ENCODE assay signal across 10 mouse cellular contexts in the genomic region with DNA sequence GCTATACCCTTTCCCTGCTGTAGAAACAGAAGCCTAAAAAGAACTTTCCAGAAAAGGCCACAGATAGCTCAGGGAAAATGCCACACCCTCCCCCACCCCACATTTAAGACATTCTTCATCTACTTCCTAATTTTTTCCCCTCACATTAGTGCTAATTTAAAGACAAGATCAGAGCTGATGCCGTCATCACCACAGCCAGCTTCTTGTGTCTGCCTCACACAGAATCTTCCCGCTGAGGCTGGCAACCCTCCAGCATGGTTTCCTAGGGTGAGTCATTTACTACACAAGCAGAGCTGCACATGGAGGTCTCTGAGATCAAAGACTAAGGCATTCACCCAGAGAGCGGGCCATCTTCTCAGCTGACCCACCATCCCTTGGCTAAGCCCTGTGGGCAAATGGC. TPM values are rescaled to one million over a fixed set of nuclear protein-coding genes. Genes with fewer than 3 reads are reported as not detected.
DNase-seq lines count a peak whose midpoint lies in the region; ATAC-seq lines count a peak whose summit lies in the region.
"Had no signal": no experiment of that assay in that cellular context is flagged by ENCODE, and none has a peak within 500 bp of the region (broad histone marks: within the 10 kb centered on the region; RNA-seq: fewer than 3 reads in every experiment).

No protein-coding gene starts in this region.

- H3K36me3 ChIP-seq in midbrain, embryonic 10.5 days, result no peaks in the 10 kb centered on the region
- no peaks in the 10 kb centered on the region for H3K36me3 ChIP-seq in midbrain, embryonic 15.5 days (replicated peaks)
- no peaks in the 10 kb centered on the region for H3K36me3 ChIP-seq in neural tube, embryonic 15.5 days
- H3K36me3 ChIP-seq: heart, embryonic 15.5 days; lung, embryonic 15.5 days had no signal

- H3K4me1 ChIP-seq in midbrain, embryonic 10.5 days, result peaks cover 15% of the 10 kb centered on the region
- peaks cover 11% of the 10 kb centered on the region for H3K4me1 ChIP-seq in midbrain, embryonic 15.5 days
- peaks cover 12% of the 10 kb centered on the region; the same call in 1 of the 2 replicates for H3K4me1 ChIP-seq in neural tube, embryonic 15.5 days

- H3K4me2 ChIP-seq in midbrain, embryonic 15.5 days, result no peak overlapping the region
- H3K4me2 ChIP-seq in neural tube, embryonic 15.5 days, result no peak overlapping the region
- H3K4me2 ChIP-seq: heart, embryonic 15.5 days; lung, embryonic 15.5 days had no signal

- no peak overlapping the region for H3K9ac ChIP-seq in midbrain, embryonic 15.5 days
- no peak overlapping the region for H3K9ac ChIP-seq in neural tube, embryonic 15.5 days (replicated peaks)
- H3K9ac ChIP-seq: heart, embryonic 15.5 days; lung, embryonic 15.5 days had no signal

- 0 out of 2 replicates have a peak overlapping the region, but pooled peaks have one; percentile 81 for H3K27ac ChIP-seq in midbrain, embryonic 10.5 days (replicated peaks)
- H3K27ac ChIP-seq in midbrain, embryonic 15.5 days, result no peak overlapping the region
- no peak overlapping the region for H3K27ac ChIP-seq in neural tube, embryonic 15.5 days (replicated peaks)
- H3K27ac ChIP-seq: heart, embryonic 15.5 days; lung, embryonic 15.5 days had no signal

- WGBS in midbrain, embryonic 10.5 days, result 73% methylated on average over 3 of the region's 3 CpGs
- 42% methylated on average over 3 of the region's 3 CpGs for WGBS in midbrain, embryonic 15.5 days
- 41% methylated on average over 3 of the region's 3 CpGs for WGBS in neural tube, embryonic 15.5 days

- no peak for ATAC-seq in midbrain, embryonic 15.5 days (replicated peaks)
- no peak for ATAC-seq in neural tube, embryonic 15.5 days (ENCODE audit: low FRiP score)

- DNase-seq in cerebellum, postnatal 10 days, result peak; percentile 65 to 71
- no peak for DNase-seq in cerebellum, adult 9-10 months
- no peak for DNase-seq in midbrain, embryonic 10.5 days (ENCODE audit: low spot score)
- peak; percentile 62 for DNase-seq in gastrocnemius, postnatal 10 days
- DNase-seq in ovary, postnatal 14 days (ENCODE audit: low spot score), result peak; percentile 28
- DNase-seq in embryo, embryonic 10 days (ENCODE audit: low spot score), result no peak

- no peak overlapping the region for H3K4me3 ChIP-seq in midbrain, embryonic 10.5 days
- no peak overlapping the region for H3K4me3 ChIP-seq in midbrain, embryonic 15.5 days
- H3K4me3 ChIP-seq in neural tube, embryonic 15.5 days (replicated peaks), result no peak overlapping the region
- H3K4me3 ChIP-seq: heart, embryonic 15.5 days; lung, embryonic 15.5 days had no signal

- H3K27me3 ChIP-seq in midbrain, embryonic 10.5 days (ENCODE audit: low read depth, poor library complexity, severe bottlenecking), result no peaks in the 10 kb centered on the region
- no peaks in the 10 kb centered on the region for H3K27me3 ChIP-seq in midbrain, embryonic 15.5 days (replicated peaks)
- H3K27me3 ChIP-seq in neural tube, embryonic 15.5 days (replicated peaks), result no peaks in the 10 kb centered on the region
- H3K27me3 ChIP-seq: heart, embryonic 15.5 days; lung, embryonic 15.5 days had no signal

- H3K9me3 ChIP-seq in midbrain, embryonic 10.5 days (replicated peaks), result peaks cover 4% of the 10 kb centered on the region; the same call in 1 of the 2 replicates
- no peaks in the 10 kb centered on the region for H3K9me3 ChIP-seq in midbrain, embryonic 15.5 days
- no peaks in the 10 kb centered on the region for H3K9me3 ChIP-seq in neural tube, embryonic 15.5 days (replicated peaks)
- H3K9me3 ChIP-seq: heart, embryonic 15.5 days; lung, embryonic 15.5 days had no signal

RNA-seq across cellular contexts. Expression of gene C1qtnf2, which starts 21.5 kb away (rescaled TPM):
- 1.4 and 2.2 TPM in 2 replicates for polyA plus RNA-seq in midbrain, embryonic 10.5 days (2016; fragmentation: Nextera tagmentation; extraction: Ambion mirVana)
- polyA plus RNA-seq in midbrain, embryonic 15.5 days (2015; fragmentation: Nextera tagmentation; extraction: Ambion mirVana), result 9.7 and 10.0 TPM in 2 replicates
- total RNA-seq in gastrocnemius, postnatal 10 days (2021), result 10 to 100 TPM; 27.9 to 31.1 TPM
- polyA plus RNA-seq in neural tube, embryonic 15.5 days (2015; fragmentation: Nextera tagmentation; extraction: Ambion mirVana), result 11.5 and 12.6 TPM in 2 replicates

RNA-seq across cellular contexts. Expression of gene Ccnjl, which starts 33.1 kb away (rescaled TPM):
- 40.3 and 41.3 TPM in 2 replicates for polyA plus RNA-seq in midbrain, embryonic 10.5 days (2016; fragmentation: Nextera tagmentation; extraction: Ambion mirVana)
- 13.7 and 15.3 TPM in 2 replicates for polyA plus RNA-seq in midbrain, embryonic 15.5 days (2015; fragmentation: Nextera tagmentation; extraction: Ambion mirVana)
- 1 to 10 TPM; 1.0 to 1.3 TPM for total RNA-seq in gastrocnemius, postnatal 10 days (2021)
- 11.0 and 14.2 TPM in 2 replicates for polyA plus RNA-seq in neural tube, embryonic 15.5 days (2015; fragmentation: Nextera tagmentation; extraction: Ambion mirVana)

Comparison
In these comparisons a context has a peak if more than half of its experiments do, and no peak if none do; other contexts are left out.
1. DNase-seq: peak in cerebellum, postnatal 10 days (2 of 2), gastrocnemius, postnatal 10 days (single experiment) and ovary, postnatal 14 days (single experiment); none in cerebellum, adult 9-10 months (single experiment), midbrain, embryonic 10.5 days (single experiment) and embryo, embryonic 10 days (single experiment).